Mouse (Mus musculus): Measurements from ENCODE around the gene Mboat2.

- TF ChIP-seq UBTF (IDR thresholded peaks at IDR 0.05; ENCODE audit: low read depth, low read length) (no peak; the same call in 1 of the 2 replicates), IRF4 (IDR thresholded peaks at IDR 0.05; ENCODE audit: low read depth, low read length) (no peak), POLR2A (IDR thresholded peaks at IDR 0.05; ENCODE audit: low read depth, low read length) (no peak), HCFC1 (IDR thresholded peaks at IDR 0.05; ENCODE audit: low read depth, low read length) (no peak), MXI1 (IDR thresholded peaks at IDR 0.05; ENCODE audit: low read depth, low read length) (no peak), NRF1 (IDR thresholded peaks at IDR 0.05; ENCODE audit: low read depth, low read length) (no peak), ZMIZ1 (IDR thresholded peaks at IDR 0.05; ENCODE audit: low read depth, low read length) (no peak), TBP (conservative IDR thresholded peaks at IDR 0.05; ENCODE audit: low read depth, low read length) (no peak)
Measured at GRCm38 (mm10) chr12:24831964-24832427, 1.3 kb downstream of the Mboat2 start.

Measured in CH12.LX (cell line).